Mouse (Mus musculus) C2C12 (cell line): Measurements from ENCODE around the gene Wdr91.

Source experiments
- CEBPB ChIP-seq: IDR thresholded peaks from one replicate; pipeline ENCODE4 v1.6.1; 2011; ENCODE audit warnings: low read depth, mild to moderate bottlenecking, control low read depth, moderate library complexity
- CTCF ChIP-seq: IDR thresholded peaks from one replicate; pipeline ENCODE4 v1.5.1; 2011; ENCODE audit not compliant: control insufficient read depth, insufficient read depth, insufficient read length
- MAX ChIP-seq: IDR thresholded peaks from one replicate; pipeline ENCODE4 v1.6.1; 2011; ENCODE audit warnings: mild to moderate bottlenecking, control low read depth

GRCm38 (mm10) chr6:34946486-34947079, 35.9 kb upstream of the Wdr91 start:
- TF ChIP-seq MAX (no peak), CTCF (no peak), CEBPB (no peak)
